Mouse (Mus musculus) cortical plate, adult 2 months (tissue): ENCODE results near the gene Eef1b2. TPM values are rescaled to one million over a fixed set of nuclear protein-coding genes. Genes with fewer than 3 reads are reported as not detected.

Source experiments
- H3K27ac ChIP-seq: fragments of 200-500 bp; 2 replicates; pipeline ENCODE4 v1.5.1; 2012; ENCODE audit warnings: low read length, control low read depth, inconsistent platforms; ENCODE audit not compliant: insufficient read depth
- H3K4me1 ChIP-seq: fragments of 200-500 bp; 2 replicates; pipeline ENCODE4 v1.6.1; 2011; ENCODE audit warnings: low read length; ENCODE audit not compliant: control insufficient read depth, insufficient read depth
- H3K4me3 ChIP-seq: fragments of 200-500 bp; 2 replicates; pipeline ENCODE4 v1.5.1; 2011; ENCODE audit warnings: mild to moderate bottlenecking, low read length, control low read depth; ENCODE audit not compliant: insufficient read depth
- CTCF ChIP-seq: fragments of 200-500 bp; IDR thresholded peaks from 2 replicates; pipeline ENCODE4 v1.5.1; 2011; ENCODE audit warnings: mild to moderate bottlenecking, control low read depth, low read length; ENCODE audit not compliant: insufficient read depth; ENCODE audit errors: extremely low read depth
- POLR2A ChIP-seq: fragments of 200-500 bp; IDR thresholded peaks from 2 replicates; pipeline ENCODE4 v1.6.1; 2011; ENCODE audit warnings: mild to moderate bottlenecking, low read length, control low read depth; ENCODE audit not compliant: insufficient read depth; ENCODE audit errors: extremely low read depth
- polyA plus RNA-seq: library from polyadenylated mRNA; depleted of rRNA; stranded (reverse); fragments of >200 nt; gene quantifications from 2 replicates; pipeline ENCODE4 v1.2.3, GENCODE M21; 2012; rRNA removed

The Eef1b2 gene
- polyA plus RNA-seq, 1 experiment: 341 TPM

DNA sequence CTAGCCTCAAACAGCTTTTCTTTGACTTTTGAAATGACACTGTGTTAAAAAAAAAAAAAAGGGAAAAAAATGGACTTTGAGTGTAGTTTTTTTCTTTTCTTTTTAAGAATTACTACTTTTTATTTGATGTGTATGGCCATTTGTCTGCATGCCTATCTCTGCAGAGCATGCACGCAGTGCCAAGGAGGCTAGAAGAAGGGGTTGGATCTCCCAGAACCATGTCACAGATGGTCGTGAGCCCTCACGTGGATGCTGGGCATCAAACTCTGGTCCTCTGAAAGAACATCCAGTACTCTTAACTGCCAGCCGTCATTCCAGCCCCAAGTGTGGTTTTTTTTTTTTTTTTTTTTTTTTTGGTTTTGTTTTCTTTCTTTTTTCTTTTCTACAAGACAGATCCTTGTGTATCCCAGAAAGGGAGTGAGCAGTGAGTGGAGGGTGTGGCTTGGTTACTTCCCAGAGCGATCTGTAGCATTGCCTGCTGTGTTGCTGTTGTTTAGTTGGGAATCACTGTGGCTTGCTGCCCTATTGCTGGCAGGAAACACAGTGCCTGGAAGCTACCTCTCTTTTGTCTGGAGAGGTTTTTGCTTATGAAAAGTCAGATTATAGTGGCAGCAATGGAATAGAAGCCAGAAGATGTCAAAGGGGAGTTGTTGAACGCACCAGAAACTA lies 33.4 kb downstream of the Eef1b2 start:
- Histone ChIP-seq H3K27ac (no peak overlapping the region), H3K4me1 (no peaks in the 10 kb centered on the region), H3K4me3 (no peak overlapping the region)
- TF ChIP-seq CTCF (no peak), POLR2A (no peak)

DNA sequence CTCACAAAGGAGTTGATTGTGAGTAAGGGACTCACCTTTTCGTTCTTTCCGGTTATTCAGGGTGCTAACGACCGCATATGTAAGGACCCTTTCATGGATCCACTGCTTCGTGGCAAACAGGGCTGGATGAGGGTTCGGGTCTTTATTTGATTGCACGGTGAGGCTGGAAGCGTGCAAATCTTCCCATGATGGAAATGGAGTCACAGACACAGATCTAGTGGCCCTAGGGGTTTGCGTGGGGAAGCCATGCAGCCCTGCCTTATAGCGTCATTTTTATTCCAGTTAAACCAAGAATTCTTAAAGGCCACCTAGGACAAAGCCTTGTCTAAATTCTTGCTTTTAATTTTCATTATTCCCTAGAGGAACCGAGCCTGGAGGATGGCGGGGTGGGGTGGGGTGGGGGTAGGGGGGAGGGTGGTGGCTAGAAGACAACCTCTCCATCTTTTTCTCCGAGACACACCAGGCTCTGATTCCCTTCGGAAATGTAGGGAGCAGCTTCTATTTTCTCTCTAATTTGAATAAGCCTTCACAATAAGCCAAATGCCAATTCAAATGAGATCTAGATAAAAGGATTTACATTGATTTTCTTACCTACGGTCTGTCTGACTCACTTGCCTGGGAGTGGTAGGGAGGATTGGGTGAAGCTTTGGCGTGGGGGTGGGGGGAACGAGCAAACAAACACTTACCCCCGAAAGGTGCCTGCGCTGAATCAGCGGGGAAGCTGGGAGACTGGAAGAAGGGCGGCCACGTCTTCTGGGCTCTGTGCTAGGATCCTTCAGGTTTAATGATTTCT lies 37.0 kb downstream of the Eef1b2 start:
- TF ChIP-seq CTCF (no peak), POLR2A (no peak)
- Histone ChIP-seq H3K4me1 (no peaks in the 10 kb centered on the region), H3K4me3 (peak overlapping the region; percentile 40), H3K27ac (no peak overlapping the region)

GRCm38 (mm10) chr1:63214271-63214558 lies 37.6 kb downstream of the Eef1b2 start, which contains the start of gene Gpr1:
TSS of gene Gpr1 (minus strand) at chr1:63214543.
- Histone ChIP-seq H3K4me1 (no peaks in the 10 kb centered on the region), H3K27ac (no peak within 1 kb of the TSS), H3K4me3 (peak within 1 kb of the TSS; percentile 40)
- TF ChIP-seq CTCF: no peak
- no peak for TF ChIP-seq POLR2A

- TF ChIP-seq CTCF (no peak), POLR2A (no peak)
- no peak overlapping the region for H3K4me3 ChIP-seq
- no peaks in the 10 kb centered on the region for H3K4me1 ChIP-seq
- no peak overlapping the region for H3K27ac ChIP-seq
Observed at GRCm38 (mm10) chr1:63214631-63215030, 38.0 kb downstream of the Eef1b2 start.

- TF ChIP-seq CTCF (no peak), POLR2A (no peak)
- H3K4me1 ChIP-seq: no peaks in the 10 kb centered on the region
- H3K27ac ChIP-seq: no peak overlapping the region
- no peak overlapping the region for H3K4me3 ChIP-seq
Observed at GRCm38 (mm10) chr1:63219277-63219676, 42.7 kb downstream of the Eef1b2 start.

- TF ChIP-seq CTCF (no peak), POLR2A (no peak)
- Histone ChIP-seq H3K27ac (no peak overlapping the region), H3K4me1 (no peaks in the 10 kb centered on the region), H3K4me3 (no peak overlapping the region)
Observed at GRCm38 (mm10) chr1:63225009-63225408, 48.4 kb downstream of the Eef1b2 start.

DNA sequence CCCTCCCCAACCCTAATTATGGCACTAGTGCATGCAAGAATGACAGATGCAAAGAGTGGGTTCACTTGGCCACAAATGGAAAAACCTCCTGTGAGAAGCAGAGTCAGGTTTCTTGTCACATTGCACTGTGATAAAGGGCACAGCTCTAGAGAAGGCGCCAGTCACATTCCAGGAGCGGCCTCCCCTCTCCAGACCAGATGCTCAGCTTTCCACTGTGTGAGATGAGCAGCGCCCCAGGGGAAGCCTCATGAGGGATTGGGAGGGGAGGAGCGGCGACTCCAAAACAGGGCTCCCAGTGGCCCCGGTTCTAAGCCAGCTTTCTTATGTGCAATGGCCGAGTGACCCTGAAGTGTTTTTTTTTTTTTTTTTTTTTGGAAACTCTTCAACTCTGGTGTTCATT lies 49.3 kb downstream of the Eef1b2 start:
- H3K4me3 ChIP-seq: no peak overlapping the region
- no peak overlapping the region for H3K27ac ChIP-seq
- TF ChIP-seq POLR2A (no peak), CTCF (no peak)
- no peaks in the 10 kb centered on the region for H3K4me1 ChIP-seq

- Histone ChIP-seq H3K4me1 (no peaks in the 10 kb centered on the region), H3K4me3 (no peak overlapping the region), H3K27ac (no peak overlapping the region)
- TF ChIP-seq CTCF (no peak), POLR2A (no peak)
Observed at GRCm38 (mm10) chr1:63227241-63227640, 50.6 kb downstream of the Eef1b2 start.

Other genes with a start within 250 kb of the Eef1b2 start
- gene Ino80d, start 62.2 kb upstream of the Eef1b2 start, polyA plus RNA-seq: 9.1 and 9.2 TPM in 2 replicates
- gene Ndufs1, start within 50 bp of the Eef1b2 start, polyA plus RNA-seq: 127 and 128 TPM in 2 replicates
- 1.2 and 1.5 TPM in 2 replicates for gene Gpr1, start 37.7 kb downstream of the Eef1b2 start, polyA plus RNA-seq
- gene Zdbf2, start 96.4 kb downstream of the Eef1b2 start, polyA plus RNA-seq: 4.5 and 5.2 TPM in 2 replicates